Mouse (Mus musculus) heart, embryonic 14.5 days (tissue): Measurements from ENCODE around the gene Sptbn2. TPM values are rescaled to one million over a fixed set of nuclear protein-coding genes. Genes with fewer than 3 reads are reported as not detected.
A peak's percentile ranks its signal among the peaks of the same experiment; 100 is the strongest.

Experiments
- ATAC-seq: fragments of 200-750 bp; cut with Nextera tagmentation; 2 replicates; pipeline ENCODE4 v1.8.0; 2017; ENCODE audit warnings: low read depth, moderate TSS enrichment; ENCODE audit not compliant: insufficient number of reproducible peaks, insufficient read depth, low FRiP score
- H3K27ac ChIP-seq, 2 experiments: fragments of 200-500 bp in 1 of 2; fragments of 300-500 bp in 1 of 2; sonication (generic) in 1 of 2; replicated peaks in 1 of 2; 2 replicates each; pipeline ENCODE4 v1.5.1; 2012 to 2014; ENCODE audit warnings: low read depth in 2 of 2, low read length in 2 of 2, control low read depth in 1 of 2, mild to moderate bottlenecking in 1 of 2, mixed read lengths in 1 of 2; ENCODE audit not compliant: control insufficient read depth in 1 of 2, insufficient read depth in 1 of 2
- H3K27me3 ChIP-seq: fragments of 300-500 bp; sonication (generic); 2 replicates; pipeline ENCODE4 v1.6.1; 2014; ENCODE audit warnings: mild to moderate bottlenecking, low read length, control low read depth; ENCODE audit not compliant: control insufficient read depth, insufficient read depth
- H3K36me3 ChIP-seq: fragments of 300-500 bp; sonication (generic); 2 replicates; pipeline ENCODE4 v1.6.1; 2014; ENCODE audit warnings: mild to moderate bottlenecking, control low read depth, low read length, mixed read lengths; ENCODE audit not compliant: control insufficient read depth, insufficient read depth
- H3K4me1 ChIP-seq, 2 experiments: fragments of 200-500 bp in 1 of 2; fragments of 300-500 bp in 1 of 2; sonication (generic) in 1 of 2; 2 replicates each; pipeline ENCODE4 v1.6.1; 2012 to 2014; ENCODE audit warnings: low read length in 2 of 2, control low read depth in 1 of 2, mixed read lengths in 1 of 2; ENCODE audit not compliant: control insufficient read depth in 2 of 2, insufficient read depth in 2 of 2
- H3K4me2 ChIP-seq: fragments of 300-500 bp; sonication (generic); 2 replicates; pipeline ENCODE4 v1.6.1; 2014; ENCODE audit warnings: mild to moderate bottlenecking, low read length
- H3K4me3 ChIP-seq, 2 experiments: fragments of 200-500 bp in 1 of 2; fragments of 300-500 bp in 1 of 2; sonication (generic) in 1 of 2; 2 replicates each; pipeline ENCODE4 v1.5.1; 2012 to 2014; ENCODE audit warnings: low read length in 2 of 2, mild to moderate bottlenecking in 2 of 2, control low read depth in 1 of 2, low read depth in 1 of 2, moderate library complexity in 1 of 2; ENCODE audit not compliant: control insufficient read depth in 1 of 2, insufficient read depth in 1 of 2
- H3K9ac ChIP-seq: fragments of 300-500 bp; sonication (generic); 2 replicates; pipeline ENCODE4 v1.6.1; 2014; ENCODE audit warnings: mild to moderate bottlenecking, low read length
- H3K9me3 ChIP-seq: fragments of 300-500 bp; sonication (generic); 2 replicates; pipeline ENCODE4 v1.6.1; 2016; ENCODE audit warnings: low read length, control low read depth; ENCODE audit not compliant: control insufficient read depth
- WGBS: fragments of 180-500 bp; shearing (Covaris S2); extraction: QIAGEN DNeasy Blood & Tissue Kit; methylation state at CpG from one replicate; pipeline ENCODE4 v1.1.7; 2014; 5-methylcytosine and 5-hydroxymethylcytosine counted together
- polyA plus RNA-seq: library from polyadenylated mRNA; unstranded; fragments of >200 nt; fragmentation: Nextera tagmentation; extraction: Ambion mirVana; gene quantifications from 2 replicates; pipeline ENCODE4 v1.2.1, GENCODE M21; 2014

Sptbn2 gene
- polyA plus RNA-seq, 1 experiment from 2014 or later, result 0.24 TPM

- H3K9ac ChIP-seq, result 0 out of 2 replicates have a peak overlapping the region, but pooled peaks have one; percentile 58
- ATAC-seq, result no peak
- 35% methylated on average over 13 of the region's 13 CpGs for WGBS
- peak overlapping the region; percentile 49 to 54 for H3K4me3 ChIP-seq
- H3K27ac ChIP-seq, result no peak overlapping the region
- H3K9me3 ChIP-seq, result no peaks in the 10 kb centered on the region
- H3K4me2 ChIP-seq, result peak overlapping the region; percentile 96
- H3K27me3 ChIP-seq, result peaks cover 80% of the 10 kb centered on the region
- H3K4me1 ChIP-seq, result peaks cover 5 to 7% of the 10 kb centered on the region in 2 experiments; a peak in 3 of 4 replicates
- H3K36me3 ChIP-seq, result no peaks in the 10 kb centered on the region
These were observed 2.0 kb downstream of the Sptbn2 start for GRCm38 (mm10) chr19:4712781-4713526.

- Histone ChIP-seq H3K9me3 (no peaks in the 10 kb centered on the region), H3K4me2 (no peak overlapping the region), H3K9ac (no peak overlapping the region), H3K4me1 (peaks cover 5 to 7% of the 10 kb centered on the region in 2 experiments; a peak in 3 of 4 replicates), H3K27me3 (peaks cover 80% of the 10 kb centered on the region), H3K27ac (no peak overlapping the region), H3K4me3 (no peak overlapping the region), H3K36me3 (no peaks in the 10 kb centered on the region)
- 59% methylated on average over 3 of the region's 3 CpGs for WGBS
- no peak for ATAC-seq
These were observed 2.9 kb downstream of the Sptbn2 start for GRCm38 (mm10) chr19:4713886-4714285.

- H3K27me3 ChIP-seq, result peaks cover 73% of the 10 kb centered on the region
These were observed 5.8 kb downstream of the Sptbn2 start for GRCm38 (mm10) chr19:4716756-4717155.

GRCm38 (mm10) chr19:4717281-4717680, 6.3 kb downstream of the Sptbn2 start:
- Histone ChIP-seq H3K27me3 (peaks cover 67% of the 10 kb centered on the region), H3K4me1 (peaks cover 0 to 5% of the 10 kb centered on the region in 2 experiments; a peak in 2 of 4 replicates), H3K27ac (no peak overlapping the region), H3K4me3 (no peak overlapping the region), H3K4me2 (no peak overlapping the region), H3K36me3 (no peaks in the 10 kb centered on the region), H3K9ac (no peak overlapping the region), H3K9me3 (no peaks in the 10 kb centered on the region)
- no peak for ATAC-seq
- 93% methylated on average over 2 of the region's 2 CpGs for WGBS

More at GRCm38 (mm10) chr19:4716756-4717155, 5.8 kb downstream of the Sptbn2 start:
- H3K9ac ChIP-seq, result no peak overlapping the region
- no peak overlapping the region for H3K27ac ChIP-seq
- H3K4me3 ChIP-seq, result no peak overlapping the region
- no peak for ATAC-seq
- H3K9me3 ChIP-seq, result no peaks in the 10 kb centered on the region
- H3K4me1 ChIP-seq, result peaks cover 0 to 7% of the 10 kb centered on the region in 2 experiments; a peak in 3 of 4 replicates
- H3K36me3 ChIP-seq, result no peaks in the 10 kb centered on the region
- 95% methylated on average over 14 of the region's 14 CpGs for WGBS
- no peak overlapping the region for H3K4me2 ChIP-seq

GRCm38 (mm10) chr19:4718716-4719115, 7.7 kb downstream of the Sptbn2 start:
- 31% methylated on average over 11 of the region's 12 CpGs for WGBS
- no peak overlapping the region for H3K4me3 ChIP-seq
- no peak overlapping the region for H3K27ac ChIP-seq
- no peaks in the 10 kb centered on the region for H3K36me3 ChIP-seq
- no peaks in the 10 kb centered on the region; a peak in 1 of 4 replicates for H3K4me1 ChIP-seq
- H3K4me2 ChIP-seq, result no peak overlapping the region
- H3K27me3 ChIP-seq, result peaks cover 53% of the 10 kb centered on the region
- ATAC-seq, result no peak
- H3K9ac ChIP-seq, result no peak overlapping the region
- no peaks in the 10 kb centered on the region for H3K9me3 ChIP-seq

- peaks cover 47% of the 10 kb centered on the region for H3K27me3 ChIP-seq
- H3K9me3 ChIP-seq, result no peaks in the 10 kb centered on the region
- ATAC-seq, result no peak
- no peaks in the 10 kb centered on the region; a peak in 1 of 4 replicates for H3K4me1 ChIP-seq
- no peaks in the 10 kb centered on the region for H3K36me3 ChIP-seq
- no peak overlapping the region for H3K4me3 ChIP-seq
- 16% methylated on average over 5 of the region's 5 CpGs for WGBS
- no peak overlapping the region for H3K27ac ChIP-seq
- no peak overlapping the region for H3K9ac ChIP-seq
- H3K4me2 ChIP-seq, result no peak overlapping the region
These were observed 8.4 kb downstream of the Sptbn2 start for GRCm38 (mm10) chr19:4719351-4719764.

GRCm38 (mm10) chr19:4720112-4720511, 9.1 kb downstream of the Sptbn2 start:
- Histone ChIP-seq H3K27me3 (peaks cover 39% of the 10 kb centered on the region), H3K9ac (no peak overlapping the region), H3K27ac (no peak overlapping the region), H3K9me3 (no peaks in the 10 kb centered on the region), H3K36me3 (no peaks in the 10 kb centered on the region), H3K4me2 (no peak overlapping the region), H3K4me1 (no peaks in the 10 kb centered on the region; a peak in 1 of 4 replicates), H3K4me3 (no peak overlapping the region)
- 78% methylated on average over 15 of the region's 15 CpGs for WGBS
- ATAC-seq, result no peak
